Mouse (Mus musculus): ENCODE data around the gene Zmat5. TPM values are rescaled to one million over a fixed set of nuclear protein-coding genes. Genes with fewer than 3 reads are reported as not detected.

Gene Zmat5
- polyA plus RNA-seq, 1 experiment from 2014 or later: 51.5 TPM

DNA sequence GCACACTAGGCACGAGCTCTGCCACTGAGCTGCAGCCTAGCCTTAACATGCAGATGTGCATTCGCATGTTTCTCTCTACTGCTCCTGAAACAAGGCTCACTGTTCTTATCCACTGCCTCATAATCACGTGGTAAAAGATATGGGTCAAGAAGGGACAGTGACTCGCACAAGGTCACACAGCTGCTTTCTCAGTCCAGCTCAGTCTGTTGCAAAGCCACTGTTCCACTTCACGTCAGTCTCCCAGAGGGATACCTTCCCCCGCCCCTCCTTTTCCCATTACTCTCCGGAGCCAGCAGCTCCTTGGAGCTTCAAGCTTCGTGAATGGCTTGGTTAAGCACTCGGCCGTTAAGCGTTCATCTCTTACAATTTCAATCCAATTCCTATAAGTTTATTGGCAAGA, 15.9 kb downstream of the Zmat5 start:
- H3K9me3 ChIP-seq (replicated peaks; ENCODE audit: control insufficient read depth, low read length): no peaks in the 10 kb centered on the region
- peaks cover 5% of the 10 kb centered on the region for H3K36me3 ChIP-seq (ENCODE audit: control insufficient read depth, insufficient read depth)
- H3K4me2 ChIP-seq (ENCODE audit: low read depth, low read length): no peak overlapping the region
- H3K27me3 ChIP-seq (ENCODE audit: control insufficient read depth, insufficient read depth, low read length): no peaks in the 10 kb centered on the region
- H3K27ac ChIP-seq (ENCODE audit: low read length): no peak overlapping the region
- H3K4me1 ChIP-seq (ENCODE audit: control insufficient read depth, insufficient read depth, low read length): peaks cover 7% of the 10 kb centered on the region
- no peak for ATAC-seq (replicated peaks; ENCODE audit: extremely low read depth, insufficient read depth, low FRiP score)
- no peak overlapping the region for H3K9ac ChIP-seq (ENCODE audit: low read length)
- H3K4me3 ChIP-seq (ENCODE audit: low read length): no peak overlapping the region
- 74% methylated on average over 11 of the region's 11 CpGs for WGBS

DNA sequence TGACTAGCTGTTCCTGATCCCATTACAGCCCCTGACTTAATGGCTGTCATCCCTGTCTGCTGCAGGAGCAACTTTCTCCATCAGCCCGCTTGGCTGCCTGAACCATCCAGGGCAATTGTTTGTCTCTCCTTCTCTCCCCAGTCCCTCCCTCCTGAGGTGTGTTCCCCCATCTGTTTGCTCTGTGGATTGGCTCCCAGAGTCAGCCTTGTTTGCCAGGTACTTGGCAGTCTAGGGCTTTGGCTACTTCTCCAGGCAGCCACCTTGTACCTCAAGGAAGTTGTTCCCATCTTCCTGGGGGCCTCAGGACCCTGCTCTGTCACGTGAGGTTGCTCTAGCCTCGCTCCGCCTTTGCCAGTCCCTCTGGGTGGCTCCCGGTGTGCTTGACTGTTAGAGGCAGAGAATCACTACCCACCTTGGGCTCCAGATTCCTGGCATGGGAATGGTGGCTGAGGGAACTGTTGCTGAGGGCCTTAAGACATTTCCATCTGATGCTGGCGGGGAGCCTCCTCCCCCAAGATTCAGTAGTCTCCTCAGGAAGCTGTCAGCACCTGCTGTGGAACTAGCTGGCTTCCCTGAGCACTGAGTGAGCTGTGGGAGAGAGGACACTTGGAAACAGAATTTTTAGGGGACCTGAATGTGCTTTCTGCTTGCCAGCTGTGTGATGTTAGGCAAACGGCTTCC, 16.6 kb downstream of the Zmat5 start:
- no peak overlapping the region for H3K4me2 ChIP-seq (ENCODE audit: low read depth, low read length)
- WGBS: 52% methylated on average over 7 of the region's 7 CpGs
- no peak overlapping the region for H3K9ac ChIP-seq (ENCODE audit: low read length)
- no peak for ATAC-seq (replicated peaks; ENCODE audit: extremely low read depth, insufficient read depth, low FRiP score)
- no peaks in the 10 kb centered on the region for H3K27me3 ChIP-seq (ENCODE audit: control insufficient read depth, insufficient read depth, low read length)
- H3K36me3 ChIP-seq (ENCODE audit: control insufficient read depth, insufficient read depth): peaks cover 5% of the 10 kb centered on the region
- no peaks in the 10 kb centered on the region for H3K9me3 ChIP-seq (replicated peaks; ENCODE audit: control insufficient read depth, low read length)
- H3K4me3 ChIP-seq (ENCODE audit: low read length): no peak overlapping the region
- no peak overlapping the region for H3K27ac ChIP-seq (ENCODE audit: low read length)
- peaks cover 7% of the 10 kb centered on the region for H3K4me1 ChIP-seq (ENCODE audit: control insufficient read depth, insufficient read depth, low read length)

DNA sequence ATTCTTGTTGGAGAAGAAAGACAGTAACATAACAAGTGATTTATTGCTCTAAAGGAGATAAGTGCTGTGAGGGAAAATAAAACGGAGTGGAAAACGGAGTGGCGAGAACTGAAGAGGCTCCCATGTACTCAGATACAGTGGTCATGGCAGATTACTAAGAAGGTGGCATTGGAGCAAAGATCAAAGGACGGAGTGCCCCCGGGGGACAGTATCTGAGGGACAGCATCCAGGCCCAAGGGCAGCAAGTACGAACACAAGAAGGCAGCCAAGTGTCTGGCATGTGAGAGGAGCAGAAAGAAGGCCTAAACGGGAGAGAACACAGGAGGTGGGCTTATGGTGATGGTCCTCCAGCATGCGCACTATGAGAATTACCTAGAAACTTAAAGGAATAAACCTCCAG, 17.2 kb downstream of the Zmat5 start:
- Histone ChIP-seq H3K27me3 (ENCODE audit: control insufficient read depth, insufficient read depth, low read length) (no peaks in the 10 kb centered on the region), H3K36me3 (ENCODE audit: control insufficient read depth, insufficient read depth) (peaks cover 5% of the 10 kb centered on the region), H3K27ac (ENCODE audit: low read length) (no peak overlapping the region), H3K9ac (ENCODE audit: low read length) (no peak overlapping the region), H3K4me3 (ENCODE audit: low read length) (no peak overlapping the region), H3K4me1 (ENCODE audit: control insufficient read depth, insufficient read depth, low read length) (peaks cover 7% of the 10 kb centered on the region), H3K4me2 (ENCODE audit: low read depth, low read length) (no peak overlapping the region), H3K9me3 (replicated peaks; ENCODE audit: control insufficient read depth, low read length) (no peaks in the 10 kb centered on the region)
- 82% methylated on average over 8 of the region's 8 CpGs for WGBS
- ATAC-seq (replicated peaks; ENCODE audit: extremely low read depth, insufficient read depth, low FRiP score): no peak

DNA sequence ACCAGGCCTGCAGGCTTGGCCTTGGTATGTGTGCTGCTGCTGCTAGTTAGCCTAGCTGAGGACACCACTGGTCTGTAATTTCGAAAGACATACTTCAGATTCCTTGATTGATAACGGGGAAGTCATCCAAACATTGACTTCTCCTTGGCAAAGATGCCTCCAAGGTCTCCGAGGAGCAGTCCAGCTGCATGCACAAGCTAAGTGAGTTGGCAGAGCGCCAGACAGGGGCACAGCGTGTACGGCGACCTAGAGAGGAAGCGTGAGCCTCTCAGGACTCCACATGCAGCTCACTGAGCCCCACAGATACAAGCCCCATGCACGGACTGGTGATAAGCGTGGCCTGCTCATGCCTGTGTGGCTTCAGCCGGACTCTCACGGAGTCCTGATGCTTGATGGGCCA, 25.1 kb downstream of the Zmat5 start:
- Histone ChIP-seq H3K36me3 (ENCODE audit: control insufficient read depth, insufficient read depth) (0 out of 2 replicates have a peak, but pooled peaks cover 2% of the 10 kb centered on the region), H3K9ac (ENCODE audit: low read length) (no peak overlapping the region), H3K27ac (ENCODE audit: low read length) (no peak overlapping the region), H3K4me3 (ENCODE audit: low read length) (no peak overlapping the region), H3K9me3 (replicated peaks; ENCODE audit: control insufficient read depth, low read length) (no peaks in the 10 kb centered on the region), H3K4me1 (ENCODE audit: control insufficient read depth, insufficient read depth, low read length) (peaks cover 6% of the 10 kb centered on the region), H3K27me3 (ENCODE audit: control insufficient read depth, insufficient read depth, low read length) (no peaks in the 10 kb centered on the region), H3K4me2 (ENCODE audit: low read depth, low read length) (no peak overlapping the region)
- ATAC-seq (replicated peaks; ENCODE audit: extremely low read depth, insufficient read depth, low FRiP score): peak; percentile 39
- 16% methylated on average over 12 of the region's 12 CpGs for WGBS

DNA sequence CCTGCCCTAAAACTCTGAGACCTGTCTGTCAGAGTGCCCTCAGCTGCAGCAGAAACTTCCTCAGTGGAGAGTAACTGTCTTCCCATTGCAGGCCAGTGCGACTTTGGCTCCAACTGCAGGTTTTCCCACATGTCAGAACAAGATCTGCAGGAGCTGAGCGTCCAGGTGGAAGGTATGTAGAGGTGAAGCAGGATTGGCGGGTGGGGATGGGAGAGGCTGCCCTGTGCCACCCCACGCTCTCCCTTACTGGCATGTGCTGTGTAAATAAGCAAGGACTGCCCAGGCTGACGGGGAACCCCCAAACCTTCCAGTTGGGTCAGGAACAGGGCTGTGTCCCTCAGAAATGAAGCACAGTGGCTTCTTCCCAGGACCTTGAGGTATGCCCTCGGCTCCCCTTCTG, 25.6 kb downstream of the Zmat5 start:
- Histone ChIP-seq H3K4me2 (ENCODE audit: low read depth, low read length) (no peak overlapping the region), H3K4me3 (ENCODE audit: low read length) (no peak overlapping the region), H3K27me3 (ENCODE audit: control insufficient read depth, insufficient read depth, low read length) (no peaks in the 10 kb centered on the region), H3K9ac (ENCODE audit: low read length) (no peak overlapping the region), H3K4me1 (ENCODE audit: control insufficient read depth, insufficient read depth, low read length) (peaks cover 6% of the 10 kb centered on the region), H3K9me3 (replicated peaks; ENCODE audit: control insufficient read depth, low read length) (no peaks in the 10 kb centered on the region), H3K36me3 (ENCODE audit: control insufficient read depth, insufficient read depth) (no peaks in the 10 kb centered on the region), H3K27ac (ENCODE audit: low read length) (no peak overlapping the region)
- no peak for ATAC-seq (replicated peaks; ENCODE audit: extremely low read depth, insufficient read depth, low FRiP score)
- WGBS: 75% methylated on average over 6 of the region's 6 CpGs

DNA sequence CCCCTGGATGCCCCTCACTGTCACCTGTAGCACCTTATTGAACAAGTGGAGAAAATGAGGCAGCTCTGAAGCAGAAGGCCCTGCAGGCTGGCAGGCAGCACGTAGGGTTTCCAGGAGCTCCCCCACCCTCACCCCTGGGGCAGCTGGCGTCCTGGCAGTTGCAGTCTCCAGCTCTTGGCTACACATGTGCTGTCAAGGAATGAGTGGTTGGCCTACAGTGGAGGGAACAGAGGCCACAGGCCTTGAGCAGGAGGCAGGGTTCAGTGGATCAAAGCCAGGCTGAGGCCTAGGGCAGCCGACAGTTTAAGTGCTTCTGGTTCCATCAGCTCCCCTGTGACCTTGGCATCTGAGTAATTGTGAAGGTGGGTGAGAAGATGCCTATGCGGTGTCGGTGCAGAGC, 26.4 kb downstream of the Zmat5 start:
- no peaks in the 10 kb centered on the region for H3K27me3 ChIP-seq (ENCODE audit: control insufficient read depth, insufficient read depth, low read length)
- 78% methylated on average over 5 of the region's 5 CpGs for WGBS
- H3K9ac ChIP-seq (ENCODE audit: low read length): no peak overlapping the region
- H3K27ac ChIP-seq (ENCODE audit: low read length): no peak overlapping the region
- H3K4me1 ChIP-seq (ENCODE audit: control insufficient read depth, insufficient read depth, low read length): peaks cover 6% of the 10 kb centered on the region
- no peak for ATAC-seq (replicated peaks; ENCODE audit: extremely low read depth, insufficient read depth, low FRiP score)
- no peak overlapping the region for H3K4me2 ChIP-seq (ENCODE audit: low read depth, low read length)
- no peaks in the 10 kb centered on the region for H3K9me3 ChIP-seq (replicated peaks; ENCODE audit: control insufficient read depth, low read length)
- H3K4me3 ChIP-seq (ENCODE audit: low read length): no peak overlapping the region
- no peaks in the 10 kb centered on the region for H3K36me3 ChIP-seq (ENCODE audit: control insufficient read depth, insufficient read depth)

DNA sequence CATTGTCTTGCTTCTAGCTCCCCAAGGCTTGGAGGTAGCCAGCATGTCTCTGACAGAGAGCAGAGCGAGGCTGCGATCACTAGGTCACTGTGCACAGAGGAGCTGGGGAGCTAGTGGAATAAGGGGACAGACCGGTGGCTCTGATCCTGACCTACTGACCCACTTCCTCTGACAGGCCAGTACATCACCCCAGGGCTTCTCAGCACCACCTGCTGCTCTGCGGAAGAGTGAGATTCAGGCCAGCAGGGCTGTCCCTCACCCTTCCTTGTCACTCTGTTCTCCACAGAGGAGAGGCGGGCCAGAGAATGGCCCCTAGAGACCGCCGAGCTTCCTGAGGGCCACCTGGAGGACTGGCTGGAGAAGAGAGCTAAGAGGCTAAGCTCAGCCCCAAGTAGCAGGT, 27.3 kb downstream of the Zmat5 start:
- Histone ChIP-seq H3K9me3 (replicated peaks; ENCODE audit: control insufficient read depth, low read length) (no peaks in the 10 kb centered on the region), H3K27ac (ENCODE audit: low read length) (no peak overlapping the region), H3K4me1 (ENCODE audit: control insufficient read depth, insufficient read depth, low read length) (peaks cover 6% of the 10 kb centered on the region), H3K27me3 (ENCODE audit: control insufficient read depth, insufficient read depth, low read length) (no peaks in the 10 kb centered on the region), H3K9ac (ENCODE audit: low read length) (no peak overlapping the region), H3K4me3 (ENCODE audit: low read length) (no peak overlapping the region), H3K4me2 (ENCODE audit: low read depth, low read length) (no peak overlapping the region), H3K36me3 (ENCODE audit: control insufficient read depth, insufficient read depth) (no peaks in the 10 kb centered on the region)
- 80% methylated on average over 7 of the region's 7 CpGs for WGBS
- ATAC-seq (replicated peaks; ENCODE audit: extremely low read depth, insufficient read depth, low FRiP score): no peak

DNA sequence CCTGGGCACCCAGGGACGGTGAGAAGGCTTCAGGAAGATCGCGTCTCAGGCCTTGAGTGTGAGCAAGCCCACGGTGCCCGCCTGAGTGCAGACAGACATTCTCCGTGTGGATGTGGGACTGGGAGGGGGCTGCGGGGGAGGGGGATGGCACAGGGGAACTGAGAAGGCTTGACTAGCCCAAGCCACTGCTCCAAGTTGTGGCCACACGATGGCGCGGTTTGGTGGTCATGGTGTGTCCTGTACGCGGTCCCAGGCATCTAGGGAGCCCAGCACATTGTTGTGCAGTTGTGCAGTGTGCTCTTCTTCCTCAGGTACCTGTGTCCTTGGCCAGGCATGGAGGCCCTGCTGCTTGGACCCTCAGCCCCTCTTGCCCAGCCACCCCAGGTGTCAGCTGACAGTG, 29.7 kb downstream of the Zmat5 start:
- ATAC-seq (replicated peaks; ENCODE audit: extremely low read depth, insufficient read depth, low FRiP score): no peak
- no peaks in the 10 kb centered on the region for H3K27me3 ChIP-seq (ENCODE audit: control insufficient read depth, insufficient read depth, low read length)
- H3K27ac ChIP-seq (ENCODE audit: low read length): no peak overlapping the region
- 36% methylated on average over 12 of the region's 12 CpGs for WGBS
- peaks cover 6% of the 10 kb centered on the region for H3K4me1 ChIP-seq (ENCODE audit: control insufficient read depth, insufficient read depth, low read length)
- H3K36me3 ChIP-seq (ENCODE audit: control insufficient read depth, insufficient read depth): no peaks in the 10 kb centered on the region
- no peaks in the 10 kb centered on the region for H3K9me3 ChIP-seq (replicated peaks; ENCODE audit: control insufficient read depth, low read length)
- H3K9ac ChIP-seq (ENCODE audit: low read length): no peak overlapping the region
- H3K4me2 ChIP-seq (ENCODE audit: low read depth, low read length): no peak overlapping the region
- no peak overlapping the region for H3K4me3 ChIP-seq (ENCODE audit: low read length)

DNA sequence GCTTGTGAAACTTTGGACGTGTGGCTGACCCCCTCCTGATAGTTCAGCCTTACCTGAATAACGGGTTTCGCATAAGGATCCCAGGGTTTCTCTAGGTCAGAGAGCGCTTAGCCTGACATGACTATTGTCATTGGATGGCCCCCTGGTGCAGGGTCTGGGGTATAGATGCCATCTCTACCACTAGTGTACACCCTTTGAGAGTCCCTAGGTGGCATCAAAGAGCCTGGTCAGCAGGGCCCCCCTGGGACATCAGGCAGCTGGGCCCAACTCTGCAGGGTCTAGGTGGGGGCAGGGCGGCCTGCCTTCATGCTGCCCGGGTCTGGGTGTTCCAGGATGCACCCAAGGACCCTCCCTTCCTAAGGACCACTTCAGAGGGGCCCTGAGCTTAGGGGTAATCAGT, 31.9 kb downstream of the Zmat5 start:
- H3K4me3 ChIP-seq (ENCODE audit: low read length): no peak overlapping the region
- H3K9me3 ChIP-seq (replicated peaks; ENCODE audit: control insufficient read depth, low read length): no peaks in the 10 kb centered on the region
- H3K36me3 ChIP-seq (ENCODE audit: control insufficient read depth, insufficient read depth): no peaks in the 10 kb centered on the region
- ATAC-seq (replicated peaks; ENCODE audit: extremely low read depth, insufficient read depth, low FRiP score): no peak
- no peak overlapping the region for H3K9ac ChIP-seq (ENCODE audit: low read length)
- no peaks in the 10 kb centered on the region for H3K4me1 ChIP-seq (ENCODE audit: control insufficient read depth, insufficient read depth, low read length)
- H3K27ac ChIP-seq (ENCODE audit: low read length): no peak overlapping the region
- WGBS: 58% methylated on average over 6 of the region's 6 CpGs
- peaks cover 3% of the 10 kb centered on the region for H3K27me3 ChIP-seq (ENCODE audit: control insufficient read depth, insufficient read depth, low read length)
- no peak overlapping the region for H3K4me2 ChIP-seq (ENCODE audit: low read depth, low read length)

All from heart, embryonic 16.5 days (tissue).